16 mouse cellular contexts compared by ENCODE assay signal in genomic region chr3:69356078-69356665, GRCm38 (mm10). TPM values are rescaled to one million over a fixed set of nuclear protein-coding genes. Genes with fewer than 3 reads are reported as not detected.
A peak's percentile ranks its signal among the peaks of the same experiment; 100 is the strongest.
DNase-seq lines count a peak whose midpoint lies in the region; ATAC-seq and TF ChIP-seq lines count a peak whose summit lies in the region.
"Had no signal": no experiment of that assay in that cellular context is flagged by ENCODE, and none has a peak within 500 bp of the region (broad histone marks: within the 10 kb centered on the region; RNA-seq: fewer than 3 reads in every experiment).

No protein-coding gene starts in this region.

- no peak for TF ChIP-seq CTCF in heart, adult 2 months (IDR thresholded peaks at IDR 0.05)

- no peak overlapping the region for H3K4me2 ChIP-seq in embryonic facial prominence, embryonic 14.5 days (ENCODE audit: low read depth, low read length)
- H3K4me2 ChIP-seq in kidney, embryonic 16.5 days (replicated peaks; ENCODE audit: low read depth, low read length), result no peak overlapping the region
- H3K4me2 ChIP-seq in limb, embryonic 11.5 days (ENCODE audit: low read depth, severe bottlenecking), result no peak overlapping the region
- H3K4me2 ChIP-seq: embryonic facial prominence, embryonic 12.5 days; liver, embryonic 13.5 days; midbrain, embryonic 12.5 days had no signal

- no peaks in the 10 kb centered on the region for H3K9me3 ChIP-seq in embryonic facial prominence, embryonic 14.5 days (ENCODE audit: control insufficient read depth, low read length)
- H3K9me3 ChIP-seq in embryonic facial prominence, embryonic 10.5 days, result no peaks in the 10 kb centered on the region
- peaks cover 4% of the 10 kb centered on the region; the same call in 1 of the 2 replicates for H3K9me3 ChIP-seq in kidney, embryonic 16.5 days (ENCODE audit: low read length)
- no peaks in the 10 kb centered on the region for H3K9me3 ChIP-seq in limb, embryonic 11.5 days (ENCODE audit: control insufficient read depth, low read length)
- H3K9me3 ChIP-seq: embryonic facial prominence, embryonic 12.5 days; liver, embryonic 13.5 days; midbrain, embryonic 12.5 days had no signal

- no peak overlapping the region for H3K4me3 ChIP-seq in embryonic facial prominence, embryonic 14.5 days (ENCODE audit: low read depth, low read length)
- no peak overlapping the region for H3K4me3 ChIP-seq in embryonic facial prominence, embryonic 10.5 days
- no peak overlapping the region for H3K4me3 ChIP-seq in kidney, embryonic 16.5 days (ENCODE audit: low read length)
- no peak overlapping the region for H3K4me3 ChIP-seq in limb, embryonic 11.5 days (ENCODE audit: low read depth, low read length)
- no peak overlapping the region for H3K4me3 ChIP-seq in heart, adult 2 months
- H3K4me3 ChIP-seq: embryonic facial prominence, embryonic 12.5 days; liver, embryonic 13.5 days; midbrain, embryonic 12.5 days had no signal

- WGBS in embryonic facial prominence, embryonic 14.5 days, result 68% methylated on average over 7 of the region's 7 CpGs
- 81% methylated on average over 7 of the region's 7 CpGs for WGBS in embryonic facial prominence, embryonic 10.5 days
- 46% methylated on average over 7 of the region's 7 CpGs for WGBS in kidney, embryonic 16.5 days
- 43% methylated on average over 7 of the region's 7 CpGs for WGBS in limb, embryonic 11.5 days
- 81% methylated on average over 7 of the region's 7 CpGs for WGBS in heart, adult 2 months

- H3K36me3 ChIP-seq in embryonic facial prominence, embryonic 14.5 days (ENCODE audit: control insufficient read depth, insufficient read depth, low read length), result no peaks in the 10 kb centered on the region
- H3K36me3 ChIP-seq in embryonic facial prominence, embryonic 10.5 days (replicated peaks), result no peaks in the 10 kb centered on the region
- no peaks in the 10 kb centered on the region for H3K36me3 ChIP-seq in kidney, embryonic 16.5 days (ENCODE audit: insufficient read depth, low read length)
- H3K36me3 ChIP-seq in limb, embryonic 11.5 days (ENCODE audit: control insufficient read depth, insufficient read depth, low read length), result no peaks in the 10 kb centered on the region
- no peaks in the 10 kb centered on the region; the same call in 1 of the 2 replicates for H3K36me3 ChIP-seq in heart, adult 2 months (ENCODE audit: control insufficient read depth, insufficient read depth, low read length)
- H3K36me3 ChIP-seq: embryonic facial prominence, embryonic 12.5 days; liver, embryonic 13.5 days; midbrain, embryonic 12.5 days had no signal

- H3K4me1 ChIP-seq in embryonic facial prominence, embryonic 14.5 days (ENCODE audit: control insufficient read depth, insufficient read depth, low read length), result peaks cover 3% of the 10 kb centered on the region; the same call in 1 of the 2 replicates
- peaks cover 18% of the 10 kb centered on the region for H3K4me1 ChIP-seq in embryonic facial prominence, embryonic 10.5 days
- H3K4me1 ChIP-seq in kidney, embryonic 16.5 days (ENCODE audit: insufficient read depth, low read length), result no peaks in the 10 kb centered on the region
- peaks cover 6% of the 10 kb centered on the region for H3K4me1 ChIP-seq in limb, embryonic 11.5 days (ENCODE audit: control insufficient read depth, insufficient read depth, low read length)
- peaks cover 2% of the 10 kb centered on the region for H3K4me1 ChIP-seq in heart, adult 2 months (ENCODE audit: control insufficient read depth, insufficient read depth, low read length)
- H3K4me1 ChIP-seq: midbrain, embryonic 12.5 days had no signal

- 0 out of 2 replicates have a peak, but pooled peaks have one; percentile 37 for ATAC-seq in embryonic facial prominence, embryonic 14.5 days (ENCODE audit: low read depth)
- peak; percentile 71 for ATAC-seq in kidney, embryonic 16.5 days (ENCODE audit: low FRiP score, low TSS enrichment)
- peak; percentile 70; the same call in 1 of the 2 replicates for ATAC-seq in limb, embryonic 11.5 days (ENCODE audit: insufficient number of reproducible peaks, low FRiP score, low TSS enrichment, low read depth)
- ATAC-seq in monocyte, adult 5-6 weeks (replicated peaks; ENCODE audit: insufficient number of reproducible peaks, low FRiP score, low TSS enrichment, poor library complexity, severe bottlenecking), result no peak

- H3K9ac ChIP-seq in embryonic facial prominence, embryonic 14.5 days (ENCODE audit: low read depth, low read length), result no peak overlapping the region
- H3K9ac ChIP-seq in kidney, embryonic 16.5 days (replicated peaks; ENCODE audit: low read length), result no peak overlapping the region
- no peak overlapping the region for H3K9ac ChIP-seq in limb, embryonic 11.5 days (ENCODE audit: low read length)
- H3K9ac ChIP-seq in heart, adult 2 months (ENCODE audit: low read depth, low read length), result no peak overlapping the region
- H3K9ac ChIP-seq: embryonic facial prominence, embryonic 12.5 days; liver, embryonic 13.5 days; midbrain, embryonic 12.5 days had no signal

- no peak overlapping the region for H3K27ac ChIP-seq in embryonic facial prominence, embryonic 14.5 days (replicated peaks; ENCODE audit: low read depth, low read length)
- H3K27ac ChIP-seq in embryonic facial prominence, embryonic 10.5 days (replicated peaks), result no peak overlapping the region
- no peak overlapping the region for H3K27ac ChIP-seq in kidney, embryonic 16.5 days (ENCODE audit: low read length)
- no peak overlapping the region for H3K27ac ChIP-seq in limb, embryonic 11.5 days (replicated peaks; ENCODE audit: low read depth, low read length)
- H3K27ac ChIP-seq in heart, adult 2 months, result no peak overlapping the region
- H3K27ac ChIP-seq: embryonic facial prominence, embryonic 12.5 days; liver, embryonic 13.5 days; midbrain, embryonic 12.5 days had no signal

- intact Hi-C loops in heart, adult 2 months (cut with DNase I), result loop anchor here (5.0 kb wide), 1 partner anchor 39 kb away; the partner anchor contains the start of gene Ppm1l

- H3K79me2 ChIP-seq in heart, adult 2 months (replicated peaks; ENCODE audit: control insufficient read depth, insufficient read depth, low read length), result no peaks in the 10 kb centered on the region; the same call in 1 of the 2 replicates

- TF ChIP-seq POLR2A in heart, adult 2 months (IDR thresholded peaks at IDR 0.05; ENCODE audit: insufficient read depth, low read depth, low read length), result no peak

- no peak for TF ChIP-seq EP300 in heart, adult 2 months (IDR thresholded peaks at IDR 0.05; ENCODE audit: insufficient read depth, low read depth, low read length)

- H3K27me3 ChIP-seq in embryonic facial prominence, embryonic 14.5 days (replicated peaks; ENCODE audit: control insufficient read depth, insufficient read depth, low read length), result no peaks in the 10 kb centered on the region
- H3K27me3 ChIP-seq in embryonic facial prominence, embryonic 10.5 days (replicated peaks; ENCODE audit: low read depth, poor library complexity, severe bottlenecking), result no peaks in the 10 kb centered on the region
- no peaks in the 10 kb centered on the region for H3K27me3 ChIP-seq in kidney, embryonic 16.5 days (ENCODE audit: insufficient read depth, low read length)
- H3K27me3 ChIP-seq in limb, embryonic 11.5 days (ENCODE audit: control insufficient read depth, insufficient read depth, low read length), result no peaks in the 10 kb centered on the region
- H3K27me3 ChIP-seq in heart, adult 2 months (ENCODE audit: control insufficient read depth, insufficient read depth, low read length), result no peaks in the 10 kb centered on the region
- H3K27me3 ChIP-seq: embryonic facial prominence, embryonic 12.5 days; liver, embryonic 13.5 days; midbrain, embryonic 12.5 days had no signal

- no peak for DNase-seq in embryonic facial prominence, embryonic 14.5 days (ENCODE audit: low spot score)
- no peak for DNase-seq in embryonic facial prominence, embryonic 10.5 days (ENCODE audit: low spot score)
- no peak for DNase-seq in kidney, postnatal 25 days
- DNase-seq in 3T3-L1 (ENCODE audit: low read depth, low spot score), result peak; percentile 81
- peak; percentile 29 for DNase-seq in limb, embryonic 11.5 days (ENCODE audit: low spot score)
- DNase-seq in heart, adult 2 months, result no peak
- DNase-seq: adrenal gland, postnatal 14 days; cerebellum, postnatal 25 days; kidney, postnatal 36 days; liver, embryonic 13.5 days; lung, postnatal 10 days; right cerebral cortex, postnatal 25 days had no signal

RNA-seq across cellular contexts. Expression of gene Ppm1l, which starts 39.5 kb away (rescaled TPM):
- 9.1 and 10.9 TPM in 2 replicates for polyA plus RNA-seq in embryonic facial prominence, embryonic 14.5 days (2014; fragmentation: Nextera tagmentation; extraction: Ambion mirVana)
- 10.0 and 10.4 TPM in 2 replicates for polyA plus RNA-seq in embryonic facial prominence, embryonic 10.5 days (2016; fragmentation: Nextera tagmentation; extraction: Ambion mirVana)
- 5.7 and 6.0 TPM in 2 replicates for polyA plus RNA-seq in kidney, embryonic 16.5 days (2015; fragmentation: Nextera tagmentation; extraction: Ambion mirVana)
- 10.5 and 12.0 TPM in 2 replicates for polyA plus RNA-seq in limb, embryonic 11.5 days (2014; fragmentation: Nextera tagmentation; extraction: Ambion mirVana)
- 1.5 to 3.3 TPM (median 1.5 TPM) in 3 replicates for total RNA-seq in monocyte, adult 5-6 weeks (2017)
- 10 to 100 TPM; 24.1 to 31.3 TPM for total RNA-seq in heart, adult 2 months (2021)
- 7.6 and 14.2 TPM in 2 replicates for polyA plus RNA-seq in heart, adult 2 months (2012; rRNA removed)

Comparison
In these comparisons a context has a peak if more than half of its experiments do, and no peak if none do; other contexts are left out.
1. DNase-seq: peak in 3T3-L1 (single experiment) and limb, embryonic 11.5 days (single experiment); none in embryonic facial prominence, embryonic 14.5 days (single experiment), embryonic facial prominence, embryonic 10.5 days (single experiment), kidney, postnatal 25 days (0 of 2) and heart, adult 2 months (0 of 2).